Mouse (Mus musculus) thymus, adult 2 months (tissue): Measurements from ENCODE around the gene Acot1.

Source experiments
- CTCF ChIP-seq: fragments of 200-500 bp; IDR thresholded peaks from 2 replicates; pipeline ENCODE4 v1.5.1; 2012; ENCODE audit warnings: mild to moderate bottlenecking, control low read depth, low read length, moderate library complexity, borderline replicate concordance; ENCODE audit not compliant: control insufficient read depth, poor library complexity, insufficient read depth; ENCODE audit errors: extremely low read depth
- POLR2A ChIP-seq: fragments of 200-500 bp; IDR thresholded peaks from 2 replicates; pipeline ENCODE4 v1.6.1; 2012; ENCODE audit warnings: mild to moderate bottlenecking, low read length, control low read depth, moderate library complexity; ENCODE audit not compliant: control insufficient read depth, poor library complexity, insufficient read depth; ENCODE audit errors: extremely low read depth

GRCm38 (mm10) chr12:84008251-84008650 is 1.0 kb upstream of the Acot1 start:
- no peak for TF ChIP-seq CTCF
- TF ChIP-seq POLR2A, result no peak
